Mouse (Mus musculus): Measurements from ENCODE around the gene Atox1. TPM values are rescaled to one million over a fixed set of nuclear protein-coding genes. Genes with fewer than 3 reads are reported as not detected.

The Atox1 gene
- polyA plus RNA-seq, 1 experiment from 2014 or later = 264 TPM

DNA sequence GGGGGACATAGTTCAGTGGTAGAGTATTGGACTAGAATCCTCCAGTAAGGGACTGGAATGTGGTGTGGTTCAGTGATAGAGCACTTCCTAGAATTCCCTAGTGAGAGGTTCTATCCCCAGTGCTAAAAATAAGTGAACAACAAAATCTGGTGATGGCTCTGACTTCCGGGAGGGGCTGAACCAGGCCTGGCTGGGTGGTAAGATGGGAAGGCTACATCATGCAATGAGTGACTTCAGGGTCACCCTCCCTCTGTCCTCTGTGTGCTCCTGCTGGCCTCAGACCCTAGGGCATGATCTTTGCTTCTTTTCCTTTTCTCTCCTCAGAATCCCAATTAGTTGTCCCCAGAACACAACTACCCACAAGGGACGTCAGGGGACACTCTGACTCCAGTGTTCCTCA is 64.0 kb downstream of the Atox1 start:
- Histone ChIP-seq H3K4me2 (no peak overlapping the region), H3K27me3 (no peaks in the 10 kb centered on the region; the same call in 1 of the 2 replicates), H3K9ac (replicated peaks) (no peak overlapping the region), H3K36me3 (peaks cover 70% of the 10 kb centered on the region), H3K9me3 (no peaks in the 10 kb centered on the region), H3K27ac (no peak overlapping the region), H3K4me3 (replicated peaks) (no peak overlapping the region), H3K4me1 (replicated peaks) (no peaks in the 10 kb centered on the region)
- no peak for ATAC-seq (ENCODE audit: insufficient number of reproducible peaks, insufficient read depth, low FRiP score, low TSS enrichment, low read depth)
- 81% methylated on average over 2 of the region's 2 CpGs for WGBS

Small RNA genes lying within 50 kb of the gene (microRNA-seq; reads per million reads assigned to microRNA genes)
- not detected for gene Mir7652

Other genes with a start within 250 kb of the Atox1 start
- gene Fat2, start 124.7 kb downstream of the Atox1 start, polyA plus RNA-seq (2016; fragmentation: Nextera tagmentation; extraction: Ambion mirVana) = 0.18 and 0.22 TPM in 2 replicates
- gene Sparc, start 38.1 kb downstream of the Atox1 start, polyA plus RNA-seq (2016; fragmentation: Nextera tagmentation; extraction: Ambion mirVana) = 444 and 488 TPM in 2 replicates
- gene G3bp1, start 8.4 kb upstream of the Atox1 start, polyA plus RNA-seq (2016; fragmentation: Nextera tagmentation; extraction: Ambion mirVana) = 246 and 248 TPM in 2 replicates
- gene Glra1, start 147.0 kb upstream of the Atox1 start, polyA plus RNA-seq (2016; fragmentation: Nextera tagmentation; extraction: Ambion mirVana) = not detected in 2 replicates